Mouse (Mus musculus) liver, adult 2 months (tissue): ENCODE measurements around the gene Rhobtb1.

Source experiments
- CTCF ChIP-seq: fragments of 200-500 bp; IDR thresholded peaks from 2 replicates; pipeline ENCODE4 v1.5.1; 2011; ENCODE audit warnings: low read depth, low read length, control low read depth
- POLR2A ChIP-seq: fragments of 200-500 bp; IDR thresholded peaks from 2 replicates; pipeline ENCODE4 v1.6.1; 2011; ENCODE audit warnings: low read length, control low read depth; ENCODE audit not compliant: insufficient read depth; ENCODE audit errors: extremely low read depth

GRCm38 (mm10) chr10:69104883-69105225 is 46.4 kb upstream of the Rhobtb1 start:
- TF ChIP-seq POLR2A (no peak), CTCF (no peak)
